Mouse (Mus musculus): ENCODE measurements around the gene Cartpt. TPM values are rescaled to one million over a fixed set of nuclear protein-coding genes. Genes with fewer than 3 reads are reported as not detected.
"Not testable (repeated sequence)": the region's sequence is repeated elsewhere in the genome, so short reads cannot be mapped to it uniquely, and the experiment has no call there.

Gene Cartpt
- total RNA-seq (2014; fragmentation: Nextera tagmentation) = not detected in 2 replicates
- not detected in 2 replicates for total RNA-seq (2017)

- ATAC-seq (replicated peaks; ENCODE audit: poor library complexity, severe bottlenecking) = no peak
These were observed at the start of gene Cartpt for GRCm38 (mm10) chr13:99900965-99901364. TSS of gene Cartpt (minus strand) at chr13:99901091.

GRCm38 (mm10) chr13:99947417-99947816 lies 46.5 kb upstream of the Cartpt start:
- no peak for ATAC-seq (replicated peaks; ENCODE audit: poor library complexity, severe bottlenecking)

GRCm38 (mm10) chr13:99943525-99943924 lies 42.6 kb upstream of the Cartpt start:
- no peak for ATAC-seq (replicated peaks; ENCODE audit: poor library complexity, severe bottlenecking)

- no peak for ATAC-seq (replicated peaks; ENCODE audit: poor library complexity, severe bottlenecking)
These were observed 39.7 kb upstream of the Cartpt start for GRCm38 (mm10) chr13:99940601-99941000.

- peak; percentile 94 for ATAC-seq (replicated peaks; ENCODE audit: poor library complexity, severe bottlenecking)
These were observed 38.4 kb upstream of the Cartpt start for GRCm38 (mm10) chr13:99939320-99939671.

GRCm38 (mm10) chr13:99938606-99939319 lies 37.9 kb upstream of the Cartpt start:
- ATAC-seq (replicated peaks; ENCODE audit: poor library complexity, severe bottlenecking) = peak; percentile 78

- ATAC-seq (replicated peaks; ENCODE audit: poor library complexity, severe bottlenecking) = no peak
These were observed 36.9 kb upstream of the Cartpt start for GRCm38 (mm10) chr13:99937741-99938140.

GRCm38 (mm10) chr13:99932406-99932805 lies 31.5 kb upstream of the Cartpt start:
- peak; percentile 56 for ATAC-seq (replicated peaks; ENCODE audit: poor library complexity, severe bottlenecking)

- no peak for ATAC-seq (replicated peaks; ENCODE audit: poor library complexity, severe bottlenecking)
These were observed 30.6 kb upstream of the Cartpt start for GRCm38 (mm10) chr13:99931502-99931901.

- ATAC-seq (replicated peaks; ENCODE audit: poor library complexity, severe bottlenecking) = no peak
These were observed 25.4 kb upstream of the Cartpt start for GRCm38 (mm10) chr13:99926249-99926648.

- no peak for ATAC-seq (replicated peaks; ENCODE audit: poor library complexity, severe bottlenecking)
These were observed 14.7 kb upstream of the Cartpt start for GRCm38 (mm10) chr13:99915632-99916031.

- ATAC-seq (replicated peaks; ENCODE audit: poor library complexity, severe bottlenecking) = peak; percentile 84
These were observed 366 bp downstream of the Cartpt start for GRCm38 (mm10) chr13:99900557-99900892.

GRCm38 (mm10) chr13:99899670-99900556 lies 978 bp downstream of the Cartpt start:
- ATAC-seq (replicated peaks; ENCODE audit: poor library complexity, severe bottlenecking) = no peak

GRCm38 (mm10) chr13:99898816-99899215 lies 2.1 kb downstream of the Cartpt start:
- no peak for ATAC-seq (replicated peaks; ENCODE audit: poor library complexity, severe bottlenecking)

- no peak for ATAC-seq (replicated peaks; ENCODE audit: poor library complexity, severe bottlenecking)
These were observed 15.3 kb downstream of the Cartpt start for GRCm38 (mm10) chr13:99885636-99886035.

- not testable (repeated sequence) for ATAC-seq (replicated peaks; ENCODE audit: poor library complexity, severe bottlenecking)
These were observed 19.1 kb downstream of the Cartpt start for GRCm38 (mm10) chr13:99881774-99882173.

- no peak for ATAC-seq (replicated peaks; ENCODE audit: poor library complexity, severe bottlenecking)
These were observed 21.2 kb downstream of the Cartpt start for GRCm38 (mm10) chr13:99879696-99880095.

GRCm38 (mm10) chr13:99872059-99872458 lies 28.8 kb downstream of the Cartpt start:
- no peak for ATAC-seq (replicated peaks; ENCODE audit: poor library complexity, severe bottlenecking)

GRCm38 (mm10) chr13:99868438-99868837 lies 32.5 kb downstream of the Cartpt start:
- no peak for ATAC-seq (replicated peaks; ENCODE audit: poor library complexity, severe bottlenecking)

GRCm38 (mm10) chr13:99864331-99864730 lies 36.6 kb downstream of the Cartpt start:
- ATAC-seq (replicated peaks; ENCODE audit: poor library complexity, severe bottlenecking) = no peak

GRCm38 (mm10) chr13:99860670-99861069 lies 40.2 kb downstream of the Cartpt start:
- ATAC-seq (replicated peaks; ENCODE audit: poor library complexity, severe bottlenecking) = no peak
